Mouse (Mus musculus) CH12.LX (cell line): ENCODE measurements at regions not wholly inside any gene's neighbourhood (a gene's known extent, or its start where the extent isn't known, plus 50 kb on each side); places are given as distances from the start of the nearest gene placed in this dataset.

ENCODE experiments used
- DNase-seq: peaks from one replicate; pipeline ENCODE4 v3.0.0-alpha.2; 2013; ENCODE audit errors: extremely low read depth
- H3K27ac ChIP-seq: 2 replicates; pipeline ENCODE4 v1.5.1; 2012; ENCODE audit warnings: low read depth, mild to moderate bottlenecking, control low read depth, moderate library complexity; ENCODE audit not compliant: insufficient read depth
- H3K27me3 ChIP-seq: replicated peaks from 2 replicates; pipeline ENCODE3; 2012; ENCODE audit warnings: inconsistent platforms
- H3K36me3 ChIP-seq, 2 experiments: replicated peaks in 1 of 2; 2 replicates each; pipeline versions ENCODE3 to v1.6.1; 2012; ENCODE audit warnings: inconsistent platforms in 1 of 2, low read length in 1 of 2, mild to moderate bottlenecking in 1 of 2, mixed read lengths in 1 of 2, moderate library complexity in 1 of 2; ENCODE audit not compliant: control insufficient read depth in 1 of 2, insufficient read depth in 1 of 2
- H3K4me1 ChIP-seq, 2 experiments: 2 replicates each; pipeline ENCODE4 v1.6.1; 2012; ENCODE audit warnings: inconsistent platforms in 1 of 2, moderate library complexity in 1 of 2; ENCODE audit not compliant: insufficient read depth in 2 of 2, control insufficient read depth in 1 of 2
- H3K4me2 ChIP-seq: 2 replicates; pipeline ENCODE4 v1.6.1; 2012; ENCODE audit warnings: low read depth, mild to moderate bottlenecking, control low read depth; ENCODE audit not compliant: poor library complexity, insufficient read depth, severe bottlenecking
- H3K4me3 ChIP-seq, 3 experiments: fragments of 150-350 bp in 1 of 3; sonication (generic) in 1 of 3; replicated peaks in 1 of 3; 2 replicates each; pipeline versions ENCODE3 to v1.5.1; 2011 to 2012; ENCODE audit warnings: low read depth in 2 of 3, low read length in 2 of 3, mild to moderate bottlenecking in 2 of 3, moderate library complexity in 2 of 3, control low read depth in 1 of 3, improper control_type of control experiment in 1 of 3, inconsistent platforms in 1 of 3, mixed read lengths in 1 of 3; ENCODE audit not compliant: poor library complexity in 1 of 3
- H3K79me2 ChIP-seq: replicated peaks from 2 replicates; pipeline ENCODE4 v1.6.1; 2012; ENCODE audit warnings: mild to moderate bottlenecking, moderate library complexity; ENCODE audit not compliant: control insufficient read depth, poor library complexity, insufficient read depth, severe bottlenecking; ENCODE audit errors: extremely low read depth
- H3K9ac ChIP-seq: 2 replicates; pipeline ENCODE4 v1.6.1; 2012; ENCODE audit warnings: low read depth, mild to moderate bottlenecking, control low read depth, moderate library complexity; ENCODE audit not compliant: insufficient read depth
- H3K9me3 ChIP-seq: replicated peaks from 2 replicates; pipeline ENCODE3; 2012; ENCODE audit warnings: low read length, inconsistent platforms, mixed read lengths
- BHLHE40 ChIP-seq: IDR thresholded peaks from 2 replicates; pipeline ENCODE4 v1.6.1; 2011; ENCODE audit warnings: mild to moderate bottlenecking, low read depth, low read length, improper control_type of control experiment
- CHD1 ChIP-seq: IDR thresholded peaks from 2 replicates; pipeline ENCODE4 v1.6.1; 2012; ENCODE audit warnings: low read depth, low read length, improper control_type of control experiment, inconsistent platforms
- CTCF ChIP-seq, 2 experiments: IDR thresholded peaks in 1 of 2; conservative IDR thresholded peaks in 1 of 2; 2 replicates each; pipeline ENCODE4 v1.5.1; 2011 to 2012; ENCODE audit warnings: low read depth in 2 of 2, low read length in 2 of 2, improper control_type of control experiment in 1 of 2, inconsistent platforms in 1 of 2, mild to moderate bottlenecking in 1 of 2, moderate library complexity in 1 of 2
- ELF1 ChIP-seq: IDR thresholded peaks from 2 replicates; pipeline ENCODE4 v1.6.1; 2014; ENCODE audit warnings: low read depth, mild to moderate bottlenecking, inconsistent platforms, low read length, improper control_type of control experiment
- GABPA ChIP-seq: IDR thresholded peaks from 2 replicates; pipeline ENCODE4 v1.6.1; 2012; ENCODE audit warnings: low read depth, low read length, improper control_type of control experiment, inconsistent platforms; ENCODE audit not compliant: insufficient replicate concordance
- HCFC1 ChIP-seq: IDR thresholded peaks from 2 replicates; pipeline ENCODE4 v1.6.1; 2012; ENCODE audit warnings: low read depth, mild to moderate bottlenecking, inconsistent platforms, low read length, improper control_type of control experiment
- IRF4 ChIP-seq: IDR thresholded peaks from 2 replicates; pipeline ENCODE4 v1.6.1; 2014; ENCODE audit warnings: low read depth, mild to moderate bottlenecking, inconsistent platforms, low read length, improper control_type of control experiment
- MAX ChIP-seq: IDR thresholded peaks from 2 replicates; pipeline ENCODE4 v1.6.1; 2011; ENCODE audit warnings: low read length, improper control_type of control experiment
- MAZ ChIP-seq: IDR thresholded peaks from 2 replicates; pipeline ENCODE4 v1.6.1; 2012; ENCODE audit warnings: low read depth, mild to moderate bottlenecking, inconsistent platforms, low read length, improper control_type of control experiment, moderate library complexity
- MXI1 ChIP-seq: IDR thresholded peaks from 2 replicates; pipeline ENCODE4 v1.6.1; 2011; ENCODE audit warnings: mild to moderate bottlenecking, low read depth, low read length, improper control_type of control experiment
- MYC ChIP-seq: IDR thresholded peaks from 2 replicates; pipeline ENCODE4 v1.6.1; 2011; ENCODE audit warnings: low read depth, mild to moderate bottlenecking, improper control_type of control experiment, low read length
- POLR2A ChIP-seq: IDR thresholded peaks from 2 replicates; pipeline ENCODE4 v1.6.1; 2011; ENCODE audit warnings: low read depth, mild to moderate bottlenecking, improper control_type of control experiment, low read length
- POLR2AphosphoS2 ChIP-seq: IDR thresholded peaks from 2 replicates; pipeline ENCODE4 v1.6.1; 2011; ENCODE audit warnings: low read depth, low read length, improper control_type of control experiment
- RAD21 ChIP-seq: IDR thresholded peaks from 2 replicates; pipeline ENCODE4 v1.6.1; 2011; ENCODE audit warnings: low read depth, mild to moderate bottlenecking, low read length, improper control_type of control experiment, moderate library complexity
- SIN3A ChIP-seq: IDR thresholded peaks from 2 replicates; pipeline ENCODE4 v1.6.1; 2012; ENCODE audit warnings: low read length, improper control_type of control experiment, inconsistent platforms
- SMC3 ChIP-seq: IDR thresholded peaks from 2 replicates; pipeline ENCODE4 v1.6.1; 2011; ENCODE audit warnings: low read depth, low read length, improper control_type of control experiment
- UBTF ChIP-seq: IDR thresholded peaks from 2 replicates; pipeline ENCODE4 v1.6.1; 2012; ENCODE audit warnings: low read depth, mild to moderate bottlenecking, inconsistent platforms, low read length, improper control_type of control experiment, moderate library complexity
- USF2 ChIP-seq: conservative IDR thresholded peaks from 2 replicates; pipeline ENCODE4 v1.6.1; 2011; ENCODE audit warnings: low read depth, low read length, improper control_type of control experiment
- ZC3H11A ChIP-seq: IDR thresholded peaks from 2 replicates; pipeline ENCODE4 v1.6.1; 2012; ENCODE audit warnings: low read depth, mild to moderate bottlenecking, inconsistent platforms, low read length, improper control_type of control experiment
- ZMIZ1 ChIP-seq: IDR thresholded peaks from 2 replicates; pipeline ENCODE4 v1.6.1; 2012; ENCODE audit warnings: low read depth, mild to moderate bottlenecking, inconsistent platforms, low read length, improper control_type of control experiment
- ZNF384 ChIP-seq: IDR thresholded peaks from 2 replicates; pipeline ENCODE4 v1.6.1; 2012; ENCODE audit warnings: low read depth, low read length, improper control_type of control experiment, inconsistent platforms
- dilution Hi-C: fragments of 300-500 bp; cut with MboI; formaldehyde crosslinking; loops from 2 replicates; pipeline ENCODE4 v1.14.3; 2020; ENCODE audit warnings: low sequenced_read_pairs; ENCODE audit not compliant: extremely low pct_unique_long_range_greater_than_20kb, extremely low pct_ligation_motif_present
- in situ Hi-C: fragments of 300-500 bp; cut with MboI; formaldehyde crosslinking; loops from 3 replicates; pipeline ENCODE4 v1.14.3; 2019; ENCODE audit warnings: low sequenced_read_pairs, low pct_ligation_motif_present, low pct_unique_long_range_greater_than_20kb, mixed read lengths

DNA sequence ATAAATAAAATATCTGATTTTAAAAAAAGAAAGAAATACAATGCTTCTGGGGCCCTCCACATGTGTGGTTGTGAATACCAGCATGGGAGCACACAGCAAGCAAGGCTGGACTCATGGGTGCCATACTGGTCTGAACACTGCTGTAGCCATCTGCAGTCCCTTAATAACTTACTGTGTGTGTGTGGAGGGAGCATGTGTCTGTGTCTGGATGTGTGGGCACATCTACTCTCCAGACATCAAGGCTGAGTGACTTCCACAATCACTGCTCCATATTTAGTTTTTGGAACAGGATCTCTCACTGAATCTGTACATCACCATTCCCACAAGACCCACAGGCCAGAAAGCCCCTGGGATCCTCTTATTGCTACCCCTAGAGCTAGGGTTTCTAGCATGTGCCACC lies 118.9 kb downstream of the Cyp26b1 start:
- no peaks in the 10 kb centered on the region for H3K36me3 ChIP-seq
- H3K9ac ChIP-seq: no peak overlapping the region
- H3K9me3 ChIP-seq: no peaks in the 10 kb centered on the region
- no peak overlapping the region for H3K27ac ChIP-seq
- TF ChIP-seq UBTF: no peak
- no peak for TF ChIP-seq POLR2AphosphoS2
- in situ Hi-C loops: no loop called here
- DNase-seq: no peak
- H3K79me2 ChIP-seq: no peaks in the 10 kb centered on the region
- no peak overlapping the region for H3K4me2 ChIP-seq
- dilution Hi-C loops: no loop called here
- peaks cover 84% of the 10 kb centered on the region for H3K27me3 ChIP-seq
- no peaks in the 10 kb centered on the region for H3K4me1 ChIP-seq
- no peak overlapping the region for H3K4me3 ChIP-seq

DNA sequence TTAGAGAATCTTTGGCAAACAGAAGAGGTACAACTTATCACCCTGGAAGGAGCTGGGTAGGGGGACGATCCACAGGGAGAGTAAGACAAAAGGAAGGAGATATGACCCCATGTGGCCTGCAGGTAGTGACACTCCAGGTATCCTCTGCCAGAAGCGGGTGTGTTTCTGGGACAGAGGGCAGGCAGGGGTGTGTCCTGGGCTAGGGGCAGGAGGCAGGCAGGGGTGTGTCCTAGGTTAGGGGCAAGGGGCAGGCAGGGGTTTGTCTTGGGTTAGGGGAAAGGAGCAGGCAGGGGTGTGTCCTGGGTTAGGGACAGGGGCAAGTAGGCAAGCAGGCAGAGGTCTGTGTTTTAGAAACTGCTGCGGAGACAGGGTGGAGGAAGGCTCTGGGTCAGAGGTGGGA lies 120.5 kb downstream of the Cyp26b1 start:
- Histone ChIP-seq H3K9me3 (no peaks in the 10 kb centered on the region), H3K9ac (no peak overlapping the region), H3K36me3 (no peaks in the 10 kb centered on the region), H3K4me3 (no peak overlapping the region), H3K4me1 (no peaks in the 10 kb centered on the region), H3K27ac (no peak overlapping the region), H3K27me3 (peaks cover 82% of the 10 kb centered on the region), H3K4me2 (no peak overlapping the region), H3K79me2 (no peaks in the 10 kb centered on the region)
- in situ Hi-C loops: no loop called here
- TF ChIP-seq POLR2A (no peak), UBTF (no peak), MYC (no peak), ZNF384 (no peak), USF2 (no peak), ZMIZ1 (no peak), IRF4 (no peak), ZC3H11A (no peak), MAX (no peak), BHLHE40 (no peak), MAZ (no peak)
- dilution Hi-C loops: no loop called here
- no peak for DNase-seq

DNA sequence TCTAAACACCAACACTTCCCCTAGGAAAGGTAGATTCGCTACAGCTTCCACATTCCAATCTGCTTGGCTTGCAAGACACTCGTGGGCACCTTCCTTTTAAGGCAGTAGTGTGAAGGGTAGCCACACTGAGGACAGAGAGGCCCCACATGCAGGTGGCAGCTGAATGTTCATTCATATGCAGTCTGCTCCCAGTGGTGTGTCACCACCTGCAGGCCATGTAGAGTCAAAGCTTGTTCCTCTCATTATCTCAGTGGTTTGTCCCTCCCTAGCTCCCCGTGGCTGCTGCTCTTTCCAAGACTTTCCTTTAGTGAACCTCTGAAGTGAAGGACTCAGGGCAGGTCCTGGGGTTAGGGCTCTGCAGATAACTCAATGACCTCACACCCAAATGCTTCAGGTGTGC lies 121.4 kb downstream of the Cyp26b1 start:
- Histone ChIP-seq H3K4me3 (no peak overlapping the region), H3K27ac (no peak overlapping the region), H3K9ac (no peak overlapping the region), H3K4me2 (no peak overlapping the region), H3K9me3 (no peaks in the 10 kb centered on the region), H3K79me2 (no peaks in the 10 kb centered on the region), H3K36me3 (no peaks in the 10 kb centered on the region), H3K4me1 (no peaks in the 10 kb centered on the region), H3K27me3 (peaks cover 78% of the 10 kb centered on the region)
- no peak for DNase-seq
- dilution Hi-C loops (no loop called here), in situ Hi-C loops (no loop called here)
- TF ChIP-seq MAX (no peak), HCFC1 (no peak), CTCF (conservative IDR thresholded peaks at IDR 0.05 in 1 of 2, IDR thresholded peaks at IDR 0.05 in 1 of 2; ENCODE audit: low read depth in 2 of 2, low read length in 2 of 2) (peak in 1 of 2 experiments; percentile 58; a peak in 2 of 4 replicates), RAD21 (peak; percentile 40), SMC3 (peak; percentile 36), MAZ (no peak), IRF4 (no peak), GABPA (no peak), ELF1 (no peak), MXI1 (no peak), CHD1 (no peak), SIN3A (no peak)
